In the genomic region with DNA sequence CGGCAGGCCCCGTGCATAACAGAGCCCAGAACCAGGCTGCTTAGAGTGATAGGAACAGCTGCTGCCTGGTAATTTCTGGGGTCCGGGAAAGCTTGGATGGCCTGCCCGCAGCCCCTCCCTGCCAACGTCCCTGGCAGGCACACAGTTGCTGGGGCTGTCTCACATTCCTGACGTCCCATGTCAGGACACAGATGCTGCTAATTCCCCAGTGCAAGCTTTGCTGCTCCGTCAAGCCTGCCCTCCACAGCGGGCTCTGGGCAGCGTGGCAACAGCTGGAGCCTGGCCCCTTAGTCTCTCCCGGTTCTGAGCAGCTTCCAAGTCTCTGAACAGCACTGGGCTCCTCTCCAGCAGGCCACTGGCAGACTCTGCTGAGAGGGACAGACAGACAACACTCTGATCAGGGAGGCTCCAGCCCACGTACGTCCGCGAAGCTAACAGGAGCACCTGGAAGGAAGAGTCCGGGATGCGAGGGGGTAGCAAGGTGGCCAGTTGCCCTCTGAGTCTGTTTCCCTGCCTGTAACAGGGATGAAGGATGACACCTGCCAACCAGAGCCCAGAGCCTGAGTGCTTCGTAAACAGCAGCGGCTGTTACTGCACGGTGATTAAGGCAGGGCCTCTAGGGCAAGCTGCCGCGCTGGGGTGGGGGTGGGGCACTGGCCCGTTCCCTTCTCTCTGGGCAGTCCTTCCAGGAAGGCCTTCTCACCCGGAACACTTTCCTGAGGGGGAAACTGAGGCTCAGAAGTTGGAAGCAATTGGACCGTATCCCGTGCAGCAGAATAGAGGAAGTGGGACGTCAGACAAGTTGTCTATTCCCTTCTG, we compare ENCODE assay signal across 7 mouse cellular contexts. TPM values are rescaled to one million over a fixed set of nuclear protein-coding genes. Genes with fewer than 3 reads are reported as not detected.
DNase-seq lines count a peak whose midpoint lies in the region; ATAC-seq and TF ChIP-seq lines count a peak whose summit lies in the region.

No protein-coding gene starts in this region.

- peak overlapping the region; percentile 44; the same call in 1 of the 2 replicates for H3K9ac ChIP-seq in kidney, embryonic 14.5 days (ENCODE audit: low read depth, low read length)
- peak overlapping the region; percentile 61 for H3K9ac ChIP-seq in liver, adult 2 months (ENCODE audit: low read depth, low read length)
- H3K9ac ChIP-seq in midbrain, embryonic 15.5 days = no peak overlapping the region

- TF ChIP-seq POLR2A in liver, adult 2 months (IDR thresholded peaks at IDR 0.05; ENCODE audit: extremely low read depth, insufficient read depth, low read length) = no peak

- no peaks in the 10 kb centered on the region for H3K27me3 ChIP-seq in Patski
- H3K27me3 ChIP-seq in kidney, embryonic 14.5 days (ENCODE audit: control insufficient read depth, insufficient read depth, low read length) = no peaks in the 10 kb centered on the region
- no peaks in the 10 kb centered on the region for H3K27me3 ChIP-seq in liver, adult 2 months (ENCODE audit: control insufficient read depth, insufficient read depth, low read length)
- no peaks in the 10 kb centered on the region for H3K27me3 ChIP-seq in midbrain, embryonic 15.5 days (replicated peaks)

- peak overlapping the region; percentile 39 for H3K4me2 ChIP-seq in kidney, embryonic 14.5 days (replicated peaks; ENCODE audit: low read depth, low read length)
- peak overlapping the region; percentile 29 for H3K4me2 ChIP-seq in midbrain, embryonic 15.5 days

- peak overlapping the region; percentile 25; the same call in 1 of the 2 replicates for H3K27ac ChIP-seq in kidney, embryonic 14.5 days (ENCODE audit: low read depth, low read length)
- no peak overlapping the region for H3K27ac ChIP-seq in liver, adult 2 months (replicated peaks; ENCODE audit: insufficient read depth, low read depth, low read length)
- peak overlapping the region; percentile 43; the same call in 1 of the 2 replicates for H3K27ac ChIP-seq in midbrain, embryonic 15.5 days

- DNase-seq in Patski (ENCODE audit: low read depth, low spot score) = no peak
- peak; percentile 64 for DNase-seq in embryo, embryonic 11 days
- peak; percentile 79 for DNase-seq in heart, adult 18-20 months
- DNase-seq in liver, adult 2 months (ENCODE audit: extremely low read depth, low read depth, low spot score) = peak; percentile 64
- no peak for DNase-seq in c-Kit-positive CD71-positive TER-119-positive erythroid progenitor cells, embryonic 14.5 days (ENCODE audit: low spot score)

- no peaks in the 10 kb centered on the region for H3K9me3 ChIP-seq in kidney, embryonic 14.5 days (ENCODE audit: control insufficient read depth, low read length)
- H3K9me3 ChIP-seq in midbrain, embryonic 15.5 days = no peaks in the 10 kb centered on the region

- POLR2A ChIA-PET in Patski (lab: Charles Lee) = no interaction called here

- H3K79me2 ChIP-seq in liver, adult 2 months (ENCODE audit: control insufficient read depth, insufficient read depth, low read length) = no peaks in the 10 kb centered on the region

- peak; percentile 66 for ATAC-seq in Patski
- peak; percentile 33; the same call in 1 of the 2 replicates for ATAC-seq in kidney, embryonic 14.5 days (ENCODE audit: low FRiP score, low TSS enrichment)
- peak; percentile 60 for ATAC-seq in midbrain, embryonic 15.5 days (replicated peaks)

- CTCF ChIA-PET in Patski (lab: Charles Lee) = interaction anchor here (0.8 to 1.0 kb wide), 2 partner anchors 35 to 39 kb away, joined by 3 read pairs; no protein-coding TSS in a partner anchor

- H3K4me3 ChIP-seq in kidney, embryonic 14.5 days (ENCODE audit: low read length) = peak overlapping the region; percentile 13
- H3K4me3 ChIP-seq in liver, adult 2 months (ENCODE audit: insufficient read depth, low read depth, low read length) = peak overlapping the region; percentile 31
- H3K4me3 ChIP-seq in midbrain, embryonic 15.5 days = no peak overlapping the region

- no peak for TF ChIP-seq CTCF in Patski (IDR thresholded peaks at IDR 0.05)
- TF ChIP-seq CTCF in liver, adult 2 months (IDR thresholded peaks at IDR 0.05; ENCODE audit: low read depth, low read length) = no peak

- WGBS in kidney, embryonic 14.5 days = 14% methylated on average over 26 of the region's 26 CpGs
- whole genome bisulfite sequencing in liver, adult 2 months = 20% methylated on average over 26 of the region's 26 CpGs
- 13% methylated on average over 26 of the region's 26 CpGs for WGBS in midbrain, embryonic 15.5 days

- H3K4me1 ChIP-seq in kidney, embryonic 14.5 days (ENCODE audit: control insufficient read depth, insufficient read depth, low read length) = peaks cover 21% of the 10 kb centered on the region
- peaks cover 6% of the 10 kb centered on the region; the same call in 1 of the 2 replicates for H3K4me1 ChIP-seq in liver, adult 2 months (ENCODE audit: control insufficient read depth, insufficient read depth, low read length)
- peaks cover 18% of the 10 kb centered on the region for H3K4me1 ChIP-seq in midbrain, embryonic 15.5 days

- in situ Hi-C loops in Patski (cut with MboI; ENCODE audit: low pct_unique_long_range_greater_than_20kb) = no loop called here

- H3K36me3 ChIP-seq in kidney, embryonic 14.5 days (ENCODE audit: control insufficient read depth, insufficient read depth, low read length) = no peaks in the 10 kb centered on the region
- no peaks in the 10 kb centered on the region for H3K36me3 ChIP-seq in liver, adult 2 months (ENCODE audit: control insufficient read depth, insufficient read depth, low read length)
- no peaks in the 10 kb centered on the region for H3K36me3 ChIP-seq in midbrain, embryonic 15.5 days (replicated peaks)

RNA-seq across cellular contexts. Expression of a gene that starts 19.3 kb away (rescaled TPM):
- 2.6 TPM for polyA plus RNA-seq in Patski (2021)
- under 1 TPM; 0.28 to 0.30 TPM for total RNA-seq in heart, adult 18-20 months (2021)
- 9.9 and 14.9 TPM in 2 replicates for polyA plus RNA-seq in kidney, embryonic 14.5 days (2014; fragmentation: Nextera tagmentation; extraction: Ambion mirVana)
- 6.6 and 16.9 TPM in 2 replicates for total RNA-seq in liver, adult 2 months (2014; rRNA removed)
- 49.9 and 52.4 TPM in 2 replicates for polyA plus RNA-seq in liver, adult 2 months (2012; rRNA removed)
- 0.37 and 0.50 TPM in 2 replicates for polyA plus RNA-seq in midbrain, embryonic 15.5 days (2015; fragmentation: Nextera tagmentation; extraction: Ambion mirVana)

RNA-seq across cellular contexts. Expression of a gene that starts 37.9 kb away (rescaled TPM):
- 15.1 TPM for polyA plus RNA-seq in Patski (2021)
- 10 to 100 TPM; 51.8 to 51.9 TPM for total RNA-seq in heart, adult 18-20 months (2021)
- 71.2 and 93.6 TPM in 2 replicates for polyA plus RNA-seq in kidney, embryonic 14.5 days (2014; fragmentation: Nextera tagmentation; extraction: Ambion mirVana)
- total RNA-seq in liver, adult 2 months (2014; rRNA removed) = 45.4 TPM in 2 replicates
- 8.0 and 8.9 TPM in 2 replicates for polyA plus RNA-seq in liver, adult 2 months (2012; rRNA removed)
- 59.1 and 64.3 TPM in 2 replicates for polyA plus RNA-seq in midbrain, embryonic 15.5 days (2015; fragmentation: Nextera tagmentation; extraction: Ambion mirVana)

RNA-seq across cellular contexts. Expression of a gene that starts 38.4 kb away (rescaled TPM):
- not detected for polyA plus RNA-seq in Patski (2021)
- not detected for total RNA-seq in heart, adult 18-20 months (2021)
- not detected in 2 replicates for polyA plus RNA-seq in kidney, embryonic 14.5 days (2014; fragmentation: Nextera tagmentation; extraction: Ambion mirVana)
- not detected in 2 replicates for total RNA-seq in liver, adult 2 months (2014; rRNA removed)
- not detected in 2 replicates for polyA plus RNA-seq in liver, adult 2 months (2012; rRNA removed)
- not detected in 2 replicates for polyA plus RNA-seq in midbrain, embryonic 15.5 days (2015; fragmentation: Nextera tagmentation; extraction: Ambion mirVana)

Comparison
In these comparisons a context has a peak if more than half of its experiments do, and no peak if none do; other contexts are left out.
1. DNase-seq: peak in embryo, embryonic 11 days (single experiment), heart, adult 18-20 months (2 of 2) and liver, adult 2 months (single experiment); none in Patski (single experiment) and c-Kit-positive CD71-positive TER-119-positive erythroid progenitor cells, embryonic 14.5 days (single experiment).
2. Peak in every context shown above with its lines, with median percentiles within 50 percentile points of each other: ATAC-seq.